Mouse (Mus musculus): ENCODE results near the gene Cltrn. TPM values are rescaled to one million over a fixed set of nuclear protein-coding genes. Genes with fewer than 3 reads are reported as not detected.
A peak's percentile ranks its signal among the peaks of the same experiment; 100 is the strongest.

The Cltrn gene
- polyA plus RNA-seq, 1 experiment from 2014 or later = not detected

GRCm38 (mm10) chrX:164089916-164090315 lies 1.3 kb downstream of the Cltrn start:
- DNase-seq (ENCODE audit: low read depth, low spot score) = no peak
- no peak for TF ChIP-seq CTCF (IDR thresholded peaks at IDR 0.05)
- ChIA-PET CTCF (interaction anchor here (1.3 to 1.4 kb wide), 2 partner anchors 14 to 47 kb away, joined by 3 read pairs; no protein-coding TSS in a partner anchor), POLR2A (interaction anchor here (0.7 kb wide), 1 partner anchor 135 kb away, joined by 5 read pairs; no protein-coding TSS in a partner anchor)
- no peaks in the 10 kb centered on the region for H3K27me3 ChIP-seq
- in situ Hi-C loops (cut with MboI; ENCODE audit: low pct_unique_long_range_greater_than_20kb) = loop anchor here (10.0 kb wide), 1 partner anchor 355 kb away; no protein-coding TSS in a partner anchor
- no peak for ATAC-seq

- in situ Hi-C loops (cut with MboI; ENCODE audit: low pct_unique_long_range_greater_than_20kb) = no loop called here
- no peak for TF ChIP-seq CTCF (IDR thresholded peaks at IDR 0.05)
- CTCF ChIA-PET = no interaction called here
Measured at GRCm38 (mm10) chrX:164092300-164093169, 3.9 kb downstream of the Cltrn start.

GRCm38 (mm10) chrX:164093435-164093834 lies 4.8 kb downstream of the Cltrn start:
- in situ Hi-C loops (cut with MboI; ENCODE audit: low pct_unique_long_range_greater_than_20kb) = no loop called here
- H3K27me3 ChIP-seq = no peaks in the 10 kb centered on the region
- DNase-seq (ENCODE audit: low read depth, low spot score) = no peak
- TF ChIP-seq CTCF (IDR thresholded peaks at IDR 0.05) = no peak
- ChIA-PET CTCF (no interaction called here), POLR2A (interaction anchor here (0.7 to 1.1 kb wide), 2 partner anchors 9 to 19 kb away, joined by 3 to 5 read pairs; no protein-coding TSS in a partner anchor)
- ATAC-seq = no peak

More at GRCm38 (mm10) chrX:164092300-164093169, 3.9 kb downstream of the Cltrn start:
- no peaks in the 10 kb centered on the region for H3K27me3 ChIP-seq
- ATAC-seq = no peak
- DNase-seq (ENCODE audit: low read depth, low spot score) = peak; percentile 1
- POLR2A ChIA-PET = interaction anchor here (1.1 kb wide), 1 partner anchor 18 kb away, joined by 3 read pairs; no protein-coding TSS in a partner anchor

GRCm38 (mm10) chrX:164095838-164096237 lies 7.2 kb downstream of the Cltrn start:
- in situ Hi-C loops (cut with MboI; ENCODE audit: low pct_unique_long_range_greater_than_20kb) = no loop called here
- ATAC-seq = no peak
- H3K27me3 ChIP-seq = no peaks in the 10 kb centered on the region
- no peak for DNase-seq (ENCODE audit: low read depth, low spot score)
- no peak for TF ChIP-seq CTCF (IDR thresholded peaks at IDR 0.05)
- CTCF ChIA-PET = no interaction called here
- POLR2A ChIA-PET = no interaction called here

- ATAC-seq = no peak
- no peak for DNase-seq (ENCODE audit: low read depth, low spot score)
- no peak for TF ChIP-seq CTCF (IDR thresholded peaks at IDR 0.05)
- in situ Hi-C loops (cut with MboI; ENCODE audit: low pct_unique_long_range_greater_than_20kb) = loop anchor here (10.0 kb wide), 1 partner anchor 73 kb away; no protein-coding TSS in a partner anchor
- H3K27me3 ChIP-seq = no peaks in the 10 kb centered on the region
- ChIA-PET CTCF (interaction anchor here (0.9 to 1.0 kb wide), 2 partner anchors 75 to 79 kb away, joined by 3 read pairs; no protein-coding TSS in a partner anchor), POLR2A (interaction anchor here (0.6 kb wide), 1 partner anchor 592 kb away, joined by 3 read pairs; no protein-coding TSS in a partner anchor)
Measured at GRCm38 (mm10) chrX:164101483-164101882, 12.9 kb downstream of the Cltrn start.

- no peak for DNase-seq (ENCODE audit: low read depth, low spot score)
- ChIA-PET POLR2A (interaction anchor here (0.6 kb wide), 1 partner anchor 9 kb away, joined by 5 read pairs; no protein-coding TSS in a partner anchor), CTCF (interaction anchor here (1.0 kb wide), 1 partner anchor 74 kb away, joined by 3 read pairs; no protein-coding TSS in a partner anchor)
- TF ChIP-seq CTCF (IDR thresholded peaks at IDR 0.05) = no peak
- ATAC-seq = no peak
- in situ Hi-C loops (cut with MboI; ENCODE audit: low pct_unique_long_range_greater_than_20kb) = loop anchor here (10.0 kb wide), 1 partner anchor 73 kb away; no protein-coding TSS in a partner anchor
- no peaks in the 10 kb centered on the region for H3K27me3 ChIP-seq
Measured at GRCm38 (mm10) chrX:164102198-164102597, 13.6 kb downstream of the Cltrn start.

- DNase-seq (ENCODE audit: low read depth, low spot score) (no peak), ATAC-seq (no peak)
- POLR2A ChIA-PET = no interaction called here
- TF ChIP-seq CTCF (IDR thresholded peaks at IDR 0.05) = no peak
- H3K27me3 ChIP-seq = no peaks in the 10 kb centered on the region
- in situ Hi-C loops (cut with MboI; ENCODE audit: low pct_unique_long_range_greater_than_20kb) = loop anchor here (10.0 kb wide), 1 partner anchor 72 kb away; no protein-coding TSS in a partner anchor
- CTCF ChIA-PET = no interaction called here
Measured at GRCm38 (mm10) chrX:164102656-164103055, 14.0 kb downstream of the Cltrn start.

GRCm38 (mm10) chrX:164111146-164111545 lies 22.5 kb downstream of the Cltrn start:
- DNase-seq (ENCODE audit: low read depth, low spot score) = no peak
- POLR2A ChIA-PET = no interaction called here
- CTCF ChIA-PET = no interaction called here
- no peak for ATAC-seq
- in situ Hi-C loops (cut with MboI; ENCODE audit: low pct_unique_long_range_greater_than_20kb) = no loop called here
- no peak for TF ChIP-seq CTCF (IDR thresholded peaks at IDR 0.05)
- peaks cover 14% of the 10 kb centered on the region for H3K27me3 ChIP-seq

- ChIA-PET POLR2A (no interaction called here), CTCF (interaction anchor here (1.4 kb wide), 1 partner anchor 15 kb away, joined by 3 read pairs; no protein-coding TSS in a partner anchor)
- TF ChIP-seq CTCF (IDR thresholded peaks at IDR 0.05) = no peak
- no peak for DNase-seq (ENCODE audit: low read depth, low spot score)
- H3K27me3 ChIP-seq = peaks cover 14% of the 10 kb centered on the region
- ATAC-seq = no peak
- in situ Hi-C loops (cut with MboI; ENCODE audit: low pct_unique_long_range_greater_than_20kb) = no loop called here
Measured at GRCm38 (mm10) chrX:164113744-164114143, 25.1 kb downstream of the Cltrn start.

GRCm38 (mm10) chrX:164123942-164124341 lies 35.3 kb downstream of the Cltrn start:
- DNase-seq (ENCODE audit: low read depth, low spot score) (no peak), ATAC-seq (no peak)
- in situ Hi-C loops (cut with MboI; ENCODE audit: low pct_unique_long_range_greater_than_20kb) = no loop called here
- POLR2A ChIA-PET = interaction anchor here (0.6 kb wide), 1 partner anchor 31 kb away, joined by 8 read pairs; no protein-coding TSS in a partner anchor
- no peak for TF ChIP-seq CTCF (IDR thresholded peaks at IDR 0.05)
- CTCF ChIA-PET = interaction anchor here (1.0 kb wide), 1 partner anchor 17 kb away, joined by 3 read pairs; no protein-coding TSS in a partner anchor
- no peaks in the 10 kb centered on the region for H3K27me3 ChIP-seq

- H3K27me3 ChIP-seq = peaks cover 30% of the 10 kb centered on the region
- ChIA-PET POLR2A (no interaction called here), CTCF (no interaction called here)
- no peak for TF ChIP-seq CTCF (IDR thresholded peaks at IDR 0.05)
- ATAC-seq = no peak
- in situ Hi-C loops (cut with MboI; ENCODE audit: low pct_unique_long_range_greater_than_20kb) = no loop called here
- no peak for DNase-seq (ENCODE audit: low read depth, low spot score)
Measured at GRCm38 (mm10) chrX:164133531-164133930, 44.9 kb downstream of the Cltrn start.

Data from Patski (cell line).